Mouse (Mus musculus) kidney, adult 2 months (tissue): ENCODE results near the gene Mmp14. TPM values are rescaled to one million over a fixed set of nuclear protein-coding genes. Genes with fewer than 3 reads are reported as not detected.

Experiments used
- DNase-seq: peaks from one replicate; pipeline ENCODE4 v3.0.0; 2021
- H3K27ac ChIP-seq: fragments of 200-500 bp; 2 replicates; pipeline ENCODE4 v1.5.1; 2012; ENCODE audit warnings: low read depth, low read length, control low read depth, inconsistent platforms; ENCODE audit not compliant: insufficient read depth
- H3K27me3 ChIP-seq: fragments of 200-500 bp; replicated peaks from 2 replicates; pipeline ENCODE4 v1.6.1; 2012; ENCODE audit warnings: mild to moderate bottlenecking, moderate library complexity, low read length, inconsistent platforms; ENCODE audit not compliant: control insufficient read depth, insufficient read depth
- H3K36me3 ChIP-seq: fragments of 200-500 bp; 2 replicates; pipeline ENCODE4 v1.6.1; 2012; ENCODE audit warnings: mild to moderate bottlenecking, moderate library complexity, low read length, inconsistent platforms; ENCODE audit not compliant: control insufficient read depth, insufficient read depth
- H3K4me1 ChIP-seq: fragments of 200-500 bp; 2 replicates; pipeline ENCODE4 v1.6.1; 2011; ENCODE audit warnings: low read length; ENCODE audit not compliant: control insufficient read depth, insufficient read depth
- H3K4me3 ChIP-seq: fragments of 200-500 bp; 2 replicates; pipeline ENCODE4 v1.5.1; 2011; ENCODE audit warnings: mild to moderate bottlenecking, low read depth, low read length, control low read depth; ENCODE audit not compliant: insufficient read depth
- CTCF ChIP-seq: fragments of 200-500 bp; conservative IDR thresholded peaks from 2 replicates; pipeline ENCODE4 v1.5.1; 2011; ENCODE audit warnings: low read depth, mild to moderate bottlenecking, control low read depth, low read length, moderate library complexity, mixed read lengths; ENCODE audit not compliant: insufficient read depth, insufficient read length
- POLR2A ChIP-seq: fragments of 200-500 bp; IDR thresholded peaks from one replicate; pipeline ENCODE4 v1.6.1; 2011; ENCODE audit warnings: low read depth, low read length, control low read depth
- WGBS: fragments of 180-500 bp; shearing (Covaris S2); methylation state at CpG from one replicate; pipeline ENCODE4 v1.1.7; 2018; 5-methylcytosine and 5-hydroxymethylcytosine counted together
- polyA plus RNA-seq: library from polyadenylated mRNA; depleted of rRNA; stranded (reverse); fragments of >200 nt; gene quantifications from 2 replicates; pipeline ENCODE4 v1.2.3, GENCODE M21; 2012

Mmp14 gene
- polyA plus RNA-seq, 1 experiment = 37.2 TPM

DNA sequence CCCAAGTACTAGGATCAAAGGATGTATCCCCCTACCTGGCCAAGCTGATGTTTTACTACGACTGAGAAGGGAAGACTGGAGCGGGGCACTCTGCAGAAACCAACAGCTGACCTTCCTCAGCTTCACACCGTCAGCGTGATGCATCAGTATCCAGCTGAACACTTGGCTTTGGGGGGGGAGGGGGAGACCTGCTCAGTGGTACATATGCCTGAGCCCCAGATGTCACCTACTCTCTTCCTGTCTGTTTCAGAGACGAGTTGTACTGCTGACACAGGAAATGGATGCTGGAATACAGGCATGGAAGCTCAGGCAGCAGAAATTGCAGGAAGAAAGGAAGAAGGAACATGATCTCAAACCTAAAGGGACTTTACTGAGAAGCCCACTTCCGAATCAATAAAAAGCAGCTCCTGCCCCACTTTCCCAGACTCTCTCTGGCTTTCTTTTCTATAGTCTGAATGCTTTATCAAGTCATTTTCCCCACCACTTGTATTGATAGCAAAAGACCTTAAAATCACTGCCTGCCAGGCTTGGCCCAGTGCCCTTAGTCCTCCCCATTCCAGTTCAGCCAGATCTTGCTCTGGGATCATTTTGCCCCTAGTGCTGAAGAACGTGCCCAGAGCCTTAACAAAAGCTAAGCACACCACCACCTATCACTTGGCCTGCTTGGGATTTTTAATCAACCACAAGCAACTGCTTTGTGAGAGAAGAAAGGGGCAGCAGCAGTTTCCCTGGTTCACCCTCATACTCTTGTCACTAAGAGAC, 1.9 kb upstream of the Mmp14 start:
- no peak for DNase-seq
- H3K4me3 ChIP-seq = no peak overlapping the region
- no peaks in the 10 kb centered on the region for H3K27me3 ChIP-seq
- no peak overlapping the region for H3K27ac ChIP-seq
- H3K36me3 ChIP-seq = no peaks in the 10 kb centered on the region
- 57% methylated on average over 7 of the region's 7 CpGs for WGBS
- H3K4me1 ChIP-seq = peaks cover 8% of the 10 kb centered on the region; the same call in 1 of the 2 replicates
- TF ChIP-seq POLR2A (no peak), CTCF (no peak)

DNA sequence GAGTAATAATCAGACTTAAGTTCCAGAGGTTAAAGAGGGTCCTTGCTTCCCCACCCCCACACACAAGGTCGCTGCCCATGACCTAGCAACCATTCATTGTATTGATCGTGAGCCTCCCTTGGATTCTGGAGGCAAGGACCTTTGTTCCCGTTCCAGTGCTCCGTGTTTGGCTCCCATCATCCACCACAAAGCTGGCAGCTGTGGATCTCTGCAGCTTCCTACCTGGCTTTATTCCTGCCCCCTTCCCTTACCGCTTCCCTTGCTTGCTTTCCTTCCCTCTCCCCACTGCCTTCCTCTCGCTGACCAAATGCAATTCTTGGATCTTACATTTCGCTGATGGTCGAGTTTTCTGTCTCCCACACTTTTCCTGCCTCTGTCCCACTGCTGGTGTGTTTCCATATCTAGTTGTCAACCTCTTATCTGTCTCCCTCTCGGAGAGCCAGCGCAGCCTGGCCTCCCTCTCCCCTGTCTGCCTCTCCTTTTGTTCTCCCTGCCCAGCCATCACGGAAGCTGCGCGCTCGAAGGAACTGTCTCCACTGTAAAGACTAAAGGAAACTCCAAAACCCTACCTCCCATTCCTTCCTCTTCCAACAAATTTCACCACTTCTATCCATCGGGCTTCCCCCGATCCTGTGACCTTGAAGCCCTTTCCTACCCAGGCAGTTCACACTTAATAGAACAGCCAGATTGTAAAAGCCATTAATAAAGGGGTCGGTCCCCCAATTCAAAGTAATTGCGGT, 836 bp upstream of the Mmp14 start:
- peak overlapping the region; percentile 59 for H3K4me3 ChIP-seq
- peaks cover 8% of the 10 kb centered on the region; the same call in 1 of the 2 replicates for H3K4me1 ChIP-seq
- H3K27ac ChIP-seq = peak overlapping the region; percentile 36; the same call in 1 of the 2 replicates
- DNase-seq = no peak
- no peaks in the 10 kb centered on the region for H3K27me3 ChIP-seq
- WGBS = 33% methylated on average over 18 of the region's 18 CpGs
- no peaks in the 10 kb centered on the region for H3K36me3 ChIP-seq
- TF ChIP-seq POLR2A = no peak
- TF ChIP-seq CTCF = no peak

DNA sequence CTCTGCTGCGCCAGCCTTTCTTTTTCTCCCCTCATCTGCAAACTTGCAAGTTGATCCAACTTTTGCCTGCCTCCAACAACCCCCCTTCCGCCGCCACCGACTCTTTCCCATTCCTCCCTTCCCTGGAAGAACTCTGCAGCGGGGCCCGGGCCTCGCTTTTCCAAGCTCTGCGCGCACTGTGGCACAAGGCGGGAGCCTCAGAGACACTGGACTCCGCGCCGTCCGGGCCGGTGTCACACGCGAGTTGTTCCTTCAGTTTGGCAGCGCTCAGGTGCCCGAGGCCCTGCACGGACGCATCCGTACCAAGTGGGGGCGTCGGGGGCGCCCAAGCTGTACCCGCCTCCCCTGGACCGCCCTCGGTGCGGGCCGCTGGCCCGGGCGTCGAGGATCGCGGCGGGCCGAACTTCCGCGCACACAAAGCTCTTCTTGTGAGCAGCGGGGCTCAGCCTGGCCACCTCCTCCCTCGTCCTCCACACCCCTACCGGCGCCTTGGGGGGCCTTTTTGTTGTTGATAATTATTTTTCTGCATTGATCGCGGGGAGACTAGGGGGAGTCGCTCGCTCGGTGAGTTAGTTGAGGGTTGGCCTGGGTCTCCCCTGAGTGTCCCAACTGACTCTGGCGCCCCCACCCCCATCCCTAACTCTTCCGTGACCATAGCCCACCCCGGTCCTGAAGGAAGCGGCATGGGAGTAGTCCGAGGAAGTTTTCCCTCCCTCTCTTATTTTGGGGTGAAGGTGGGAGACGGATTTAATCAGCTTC, 845 bp downstream of the Mmp14 start:
- Histone ChIP-seq H3K27me3 (no peaks in the 10 kb centered on the region), H3K4me3 (peak overlapping the region; percentile 59), H3K36me3 (no peaks in the 10 kb centered on the region), H3K27ac (0 out of 2 replicates have a peak overlapping the region, but pooled peaks have one; percentile 2), H3K4me1 (0 out of 2 replicates have a peak, but pooled peaks cover 4% of the 10 kb centered on the region)
- DNase-seq = peak; percentile 36
- TF ChIP-seq POLR2A (no peak), CTCF (0 out of 2 replicates have a peak, but pooled peaks have one; percentile 6)
- 9% methylated on average over 54 of the region's 54 CpGs for WGBS

DNA sequence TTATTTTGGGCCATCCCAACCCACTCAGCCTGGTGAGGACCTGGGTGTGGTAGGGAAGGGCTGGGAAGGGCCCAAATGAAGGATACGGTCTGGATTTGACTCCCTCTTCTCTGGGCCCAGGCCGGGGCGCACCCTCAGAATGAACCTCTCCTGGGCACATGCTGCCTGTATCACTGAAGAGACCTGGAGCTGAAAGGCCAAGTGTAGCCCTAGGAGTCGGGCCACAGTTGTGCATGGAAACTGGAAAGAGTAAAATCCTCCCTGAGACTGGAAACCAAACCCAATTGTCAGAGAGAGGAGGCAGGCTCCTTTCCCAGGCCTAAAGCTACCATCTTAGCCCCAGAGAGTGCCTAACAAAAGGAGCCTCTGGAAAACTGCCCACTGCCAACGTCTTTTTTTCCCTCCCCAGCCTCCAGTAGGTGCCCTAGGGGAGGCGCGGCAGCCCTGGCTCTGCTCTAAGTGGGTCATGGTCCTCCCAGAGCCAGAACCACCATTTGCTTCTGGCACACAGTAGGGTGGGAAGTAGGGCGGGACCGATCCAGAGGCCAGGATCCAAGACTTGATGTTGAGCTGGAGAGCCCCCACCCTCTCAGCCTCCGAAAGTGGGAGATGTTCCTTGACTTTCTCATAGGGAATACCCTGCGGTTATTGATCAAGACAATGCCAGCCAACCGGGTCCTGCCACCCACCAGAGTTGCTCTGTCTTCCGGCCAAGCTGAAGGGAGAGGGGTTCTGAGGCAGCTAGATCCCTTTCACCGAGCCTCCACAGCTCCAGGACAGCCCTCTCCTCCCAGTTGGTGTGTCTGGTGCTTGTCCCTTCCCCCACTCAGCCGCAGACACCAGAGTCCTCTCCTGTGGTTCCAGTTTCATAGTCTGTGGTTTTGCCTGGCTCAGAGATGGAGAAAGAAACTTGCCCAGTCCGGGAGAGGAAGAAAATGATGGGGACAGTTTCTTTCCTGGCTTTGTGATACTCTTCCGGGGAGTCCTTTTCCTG, 1.7 kb downstream of the Mmp14 start:
- no peak overlapping the region for H3K27ac ChIP-seq
- H3K4me3 ChIP-seq = peak overlapping the region; percentile 59; the same call in 1 of the 2 replicates
- WGBS = 50% methylated on average over 17 of the region's 17 CpGs
- TF ChIP-seq POLR2A = no peak
- no peaks in the 10 kb centered on the region for H3K36me3 ChIP-seq
- H3K27me3 ChIP-seq = no peaks in the 10 kb centered on the region
- no peak for DNase-seq
- 0 out of 2 replicates have a peak, but pooled peaks cover 4% of the 10 kb centered on the region for H3K4me1 ChIP-seq

DNA sequence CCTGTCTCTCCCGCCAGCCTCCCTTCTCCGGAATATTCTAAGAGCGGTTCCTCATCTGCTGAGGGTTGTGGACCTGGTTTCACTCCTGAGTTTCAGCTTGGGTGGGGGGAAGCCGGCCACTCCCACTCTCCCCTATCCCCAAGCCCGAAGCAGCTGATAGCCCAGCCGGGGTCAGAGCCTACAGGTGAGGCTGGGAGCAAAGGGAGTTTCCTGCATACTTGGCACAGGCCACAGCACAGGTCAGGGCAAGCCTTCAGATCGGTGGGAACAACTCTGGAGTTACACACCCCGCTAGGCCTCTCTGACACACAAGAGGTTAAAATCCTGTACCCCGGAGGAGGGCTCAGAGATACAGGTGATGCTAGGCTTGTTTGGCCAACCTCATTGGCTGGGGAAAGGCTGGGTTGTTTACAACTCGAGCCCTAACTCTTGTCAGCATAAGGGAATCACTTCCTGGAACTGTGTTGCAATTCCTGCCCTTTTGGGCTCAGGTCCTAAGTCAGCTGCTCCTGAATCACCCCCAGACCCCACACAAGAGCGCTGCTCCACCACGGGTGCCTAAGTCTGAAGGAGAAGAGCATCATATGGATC, 2.6 kb downstream of the Mmp14 start:
- H3K27ac ChIP-seq = no peak overlapping the region
- no peak for DNase-seq

More for the DNA sequence above, 2.6 kb downstream of the Mmp14 start:
- Histone ChIP-seq H3K4me3 (no peak overlapping the region), H3K27me3 (no peaks in the 10 kb centered on the region), H3K36me3 (no peaks in the 10 kb centered on the region), H3K4me1 (0 out of 2 replicates have a peak, but pooled peaks cover 4% of the 10 kb centered on the region)
- no peak for TF ChIP-seq CTCF
- WGBS = 48% methylated on average over 12 of the region's 12 CpGs
